Mouse (Mus musculus) lung, embryonic 16.5 days (tissue): ENCODE measurements around the gene Shisa6. TPM values are rescaled to one million over a fixed set of nuclear protein-coding genes. Genes with fewer than 3 reads are reported as not detected.

Experiments used
- ATAC-seq: fragments of 200-750 bp; cut with Nextera tagmentation; 2 replicates; pipeline ENCODE4 v1.8.0; 2017; ENCODE audit warnings: low read depth, mild to moderate bottlenecking, moderate library complexity
- H3K27ac ChIP-seq: fragments of 300-500 bp; sonication (generic); 2 replicates; pipeline ENCODE4 v1.5.1; 2014; ENCODE audit warnings: mild to moderate bottlenecking, control low read depth, low read length
- H3K27me3 ChIP-seq: fragments of 300-500 bp; sonication (generic); 2 replicates; pipeline ENCODE4 v1.6.1; 2014; ENCODE audit warnings: low read depth, low read length, mixed read lengths; ENCODE audit not compliant: control insufficient read depth, insufficient read depth
- H3K36me3 ChIP-seq: fragments of 300-500 bp; sonication (generic); 2 replicates; pipeline ENCODE4 v1.6.1; 2014; ENCODE audit warnings: low read length; ENCODE audit not compliant: control insufficient read depth, insufficient read depth
- H3K4me1 ChIP-seq: fragments of 300-500 bp; sonication (generic); replicated peaks from 2 replicates; pipeline ENCODE4 v1.6.1; 2014; ENCODE audit warnings: low read length, mixed read lengths; ENCODE audit not compliant: control insufficient read depth, insufficient read depth
- H3K4me2 ChIP-seq: fragments of 300-500 bp; sonication (generic); 2 replicates; pipeline ENCODE4 v1.6.1; 2014; ENCODE audit warnings: low read depth, low read length, control low read depth
- H3K4me3 ChIP-seq: fragments of 300-500 bp; sonication (generic); 2 replicates; pipeline ENCODE4 v1.5.1; 2014; ENCODE audit warnings: mild to moderate bottlenecking, low read length, control low read depth
- H3K9ac ChIP-seq: fragments of 300-500 bp; sonication (generic); 2 replicates; pipeline ENCODE4 v1.6.1; 2014; ENCODE audit warnings: low read length, control low read depth
- H3K9me3 ChIP-seq: fragments of 300-500 bp; sonication (generic); 2 replicates; pipeline ENCODE4 v1.6.1; 2016; ENCODE audit warnings: low read length; ENCODE audit not compliant: control insufficient read depth
- WGBS: fragments of 180-500 bp; shearing (Covaris S2); extraction: QIAGEN DNeasy Blood & Tissue Kit; methylation state at CpG from one replicate; pipeline ENCODE4 v1.1.7; 2014; 5-methylcytosine and 5-hydroxymethylcytosine counted together
- polyA plus RNA-seq: library from polyadenylated mRNA; unstranded; fragments of >200 nt; fragmentation: Nextera tagmentation; extraction: Ambion mirVana; gene quantifications from 2 replicates; pipeline ENCODE4 v1.2.1, GENCODE M21; 2015

The Shisa6 gene
- 0.21 and 0.78 TPM in 2 replicates for polyA plus RNA-seq

DNA sequence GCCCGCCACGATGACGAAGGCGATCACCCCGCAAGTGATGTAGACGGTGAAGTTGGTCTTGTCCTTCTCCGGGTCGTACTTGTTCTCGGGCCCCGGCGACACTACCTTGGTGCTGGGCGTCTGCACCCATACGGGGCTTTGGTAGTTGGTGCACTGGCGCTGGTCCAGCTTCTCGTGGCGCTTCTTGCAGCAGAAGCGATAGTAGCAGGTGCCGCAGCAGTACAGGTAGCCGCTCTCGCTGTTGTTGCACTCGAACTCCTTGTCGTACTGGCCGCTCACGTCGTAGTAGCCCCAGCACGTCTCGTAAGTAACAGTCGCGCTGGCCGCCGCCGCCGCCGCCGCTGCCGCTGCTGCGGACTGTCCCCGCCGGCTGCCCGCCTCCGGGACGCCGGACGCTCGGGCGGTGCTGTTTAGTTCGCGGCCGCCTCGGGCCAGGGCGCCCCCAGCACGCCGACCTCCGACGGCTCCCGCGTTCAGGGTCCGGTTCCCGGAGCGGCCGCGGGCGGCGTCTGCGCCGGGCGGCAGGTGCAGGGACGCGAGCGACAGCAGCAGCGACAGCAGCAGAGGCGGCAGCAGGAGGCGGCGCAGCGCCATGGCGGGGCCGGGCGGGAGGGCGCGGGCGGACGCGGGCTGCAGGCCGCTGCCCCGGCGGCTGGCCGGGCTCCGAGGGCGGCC, at the start of gene Shisa6:
TSS of gene Shisa6 (minus strand) at position 594 of the 675 bp plus-strand sequence.
- peak within 1 kb of the TSS; percentile 89 for H3K4me2 ChIP-seq
- peaks cover 68% of the 10 kb centered on the region for H3K27me3 ChIP-seq
- H3K9ac ChIP-seq = peak within 1 kb of the TSS; percentile 58
- no peaks in the 10 kb centered on the region for H3K36me3 ChIP-seq
- 1% methylated on average over 78 of the region's 89 CpGs for WGBS
- H3K4me1 ChIP-seq = peaks cover 10% of the 10 kb centered on the region
- no peaks in the 10 kb centered on the region for H3K9me3 ChIP-seq
- peak; percentile 51 for ATAC-seq
- H3K27ac ChIP-seq = no peak within 1 kb of the TSS
- peak within 1 kb of the TSS; percentile 60 for H3K4me3 ChIP-seq

DNA sequence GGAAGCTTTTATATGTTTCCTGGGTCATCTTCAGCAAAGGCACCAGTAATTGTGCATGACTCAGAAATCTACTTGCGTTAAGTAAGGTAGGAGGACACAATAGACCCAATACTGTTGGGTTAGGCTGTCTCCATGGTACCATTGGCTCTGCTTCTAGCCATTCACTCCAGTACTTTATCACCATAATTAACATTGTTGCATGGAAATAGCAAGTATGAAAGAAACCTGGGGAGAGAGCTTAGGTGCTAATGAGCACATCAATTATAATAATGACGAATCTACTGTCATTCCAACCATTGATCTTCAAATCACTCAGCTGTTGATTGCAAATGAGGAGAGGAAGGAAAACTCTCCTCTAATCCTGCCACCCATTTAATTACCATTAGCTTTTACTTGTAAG, 48.1 kb upstream of the Shisa6 start:
- Histone ChIP-seq H3K4me1 (no peaks in the 10 kb centered on the region), H3K9ac (no peak overlapping the region), H3K4me2 (no peak overlapping the region), H3K9me3 (no peaks in the 10 kb centered on the region), H3K36me3 (no peaks in the 10 kb centered on the region), H3K4me3 (no peak overlapping the region), H3K27ac (no peak overlapping the region), H3K27me3 (no peaks in the 10 kb centered on the region)
- ATAC-seq = no peak
- 26% methylated on average over 2 of the region's 2 CpGs for WGBS

DNA sequence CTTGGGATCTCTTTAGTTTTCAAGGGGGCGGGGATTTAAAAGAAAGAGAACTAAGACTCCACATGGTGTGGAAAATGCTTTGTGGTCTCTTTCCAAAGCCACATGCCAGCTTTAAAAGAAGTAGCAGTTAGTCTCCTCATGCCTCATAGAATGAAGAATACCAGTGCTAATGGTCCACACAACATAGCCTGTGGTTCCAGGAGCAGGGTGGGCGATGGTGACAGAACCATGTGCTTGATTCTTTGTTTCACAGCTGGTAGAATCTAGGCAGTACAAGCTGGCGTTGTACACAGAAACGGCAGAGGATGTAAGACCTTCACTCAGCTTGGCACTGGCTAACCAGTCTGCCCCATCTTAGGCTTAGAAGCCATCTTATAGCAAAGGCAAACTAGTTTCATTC, 43.3 kb upstream of the Shisa6 start:
- Histone ChIP-seq H3K27me3 (no peaks in the 10 kb centered on the region), H3K36me3 (no peaks in the 10 kb centered on the region), H3K9ac (no peak overlapping the region), H3K27ac (no peak overlapping the region), H3K4me1 (no peaks in the 10 kb centered on the region), H3K9me3 (no peaks in the 10 kb centered on the region), H3K4me2 (no peak overlapping the region), H3K4me3 (no peak overlapping the region)
- WGBS = 73% methylated on average over 4 of the region's 4 CpGs
- no peak for ATAC-seq

DNA sequence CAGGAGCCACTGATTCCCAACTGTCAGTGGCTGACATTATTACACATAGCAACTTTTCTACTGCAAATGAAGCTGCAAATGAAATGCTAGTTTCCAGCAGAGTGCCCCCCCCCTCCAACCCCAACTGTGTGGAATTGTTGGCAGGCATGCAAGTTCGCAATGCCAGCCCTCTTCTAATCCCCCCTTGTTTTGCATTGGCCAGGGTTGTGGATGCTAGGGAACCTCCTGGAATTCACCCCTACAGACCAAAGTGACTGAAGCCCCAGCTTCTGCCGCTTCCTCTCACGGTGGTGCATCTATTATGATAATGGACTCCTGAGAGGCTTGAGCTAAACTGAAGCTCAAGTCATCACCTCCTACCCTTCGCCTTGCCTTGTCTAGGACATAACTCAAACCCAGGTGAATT, 42.6 kb upstream of the Shisa6 start:
- no peak for ATAC-seq
- H3K9me3 ChIP-seq = no peaks in the 10 kb centered on the region
- no peak overlapping the region for H3K4me2 ChIP-seq
- H3K9ac ChIP-seq = no peak overlapping the region
- no peaks in the 10 kb centered on the region for H3K27me3 ChIP-seq
- H3K27ac ChIP-seq = no peak overlapping the region
- H3K4me3 ChIP-seq = no peak overlapping the region
- H3K36me3 ChIP-seq = no peaks in the 10 kb centered on the region
- H3K4me1 ChIP-seq = no peaks in the 10 kb centered on the region
- 31% methylated on average over 4 of the region's 4 CpGs for WGBS

DNA sequence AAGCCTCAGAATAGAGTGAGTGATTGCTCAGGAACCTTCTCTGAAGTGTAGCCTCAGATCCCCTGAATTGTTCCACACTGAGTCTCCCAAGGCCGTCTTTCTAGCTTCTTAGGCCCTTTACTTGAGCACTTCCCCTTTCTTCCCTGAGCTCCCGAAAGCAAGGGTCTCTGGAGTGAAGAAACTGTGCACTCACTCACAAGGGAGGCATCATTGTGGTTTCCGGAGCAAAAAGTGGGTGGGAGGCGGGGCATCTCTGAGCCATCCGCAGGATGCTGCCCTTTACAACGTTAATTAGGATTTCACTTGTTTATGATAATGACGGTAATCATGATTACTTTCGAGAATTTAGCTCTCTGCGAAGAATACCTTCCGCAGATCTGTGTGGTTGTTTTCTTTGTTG, 41.6 kb upstream of the Shisa6 start:
- H3K27me3 ChIP-seq = no peaks in the 10 kb centered on the region
- 7% methylated on average over 10 of the region's 10 CpGs for WGBS
- no peaks in the 10 kb centered on the region for H3K4me1 ChIP-seq
- H3K9ac ChIP-seq = no peak overlapping the region
- H3K4me2 ChIP-seq = no peak overlapping the region
- no peaks in the 10 kb centered on the region for H3K9me3 ChIP-seq
- H3K36me3 ChIP-seq = no peaks in the 10 kb centered on the region
- no peak for ATAC-seq
- H3K4me3 ChIP-seq = no peak overlapping the region
- no peak overlapping the region for H3K27ac ChIP-seq

DNA sequence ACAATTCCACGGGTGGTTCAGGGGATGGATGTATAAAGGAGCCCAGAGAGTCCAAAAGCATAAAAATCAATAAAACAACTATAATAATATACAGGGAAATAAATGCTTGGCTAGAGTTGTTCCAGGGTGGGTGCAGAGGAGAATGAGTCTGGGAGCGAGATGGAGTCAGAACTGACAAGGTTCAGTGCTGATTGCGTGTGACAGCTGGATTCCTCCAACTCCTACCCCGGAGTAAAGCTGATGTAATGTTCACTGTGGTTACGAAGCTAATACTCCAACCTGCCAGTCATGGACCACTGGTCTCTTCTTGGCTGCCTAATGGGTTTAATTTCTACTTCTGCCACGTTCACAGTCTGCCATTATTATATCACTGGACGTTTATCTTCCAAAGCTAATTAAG, 36.5 kb upstream of the Shisa6 start:
- no peaks in the 10 kb centered on the region for H3K36me3 ChIP-seq
- ATAC-seq = no peak
- H3K9ac ChIP-seq = no peak overlapping the region
- no peak overlapping the region for H3K4me3 ChIP-seq
- WGBS = 51% methylated on average over 7 of the region's 7 CpGs
- H3K4me1 ChIP-seq = no peaks in the 10 kb centered on the region
- H3K9me3 ChIP-seq = no peaks in the 10 kb centered on the region
- H3K4me2 ChIP-seq = no peak overlapping the region
- no peaks in the 10 kb centered on the region for H3K27me3 ChIP-seq
- no peak overlapping the region for H3K27ac ChIP-seq

DNA sequence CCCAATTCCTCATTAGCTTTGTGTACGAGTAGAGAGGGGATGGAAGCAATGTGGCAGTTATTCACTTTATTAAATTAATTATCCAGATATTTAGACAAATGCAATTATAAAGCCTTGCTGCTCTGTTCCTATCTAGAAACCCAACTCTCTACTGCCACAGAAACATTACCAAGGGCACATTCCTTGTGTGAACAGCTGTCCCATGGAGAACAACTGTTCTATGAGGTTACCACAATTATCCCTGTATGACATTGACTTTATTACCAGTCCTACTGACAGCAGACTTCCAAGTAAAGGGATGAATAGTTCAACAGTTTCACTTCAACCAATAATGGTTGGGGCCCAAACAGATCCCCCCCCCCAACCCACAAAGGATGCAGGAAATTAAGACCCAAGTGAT, 12.1 kb upstream of the Shisa6 start:
- whole genome bisulfite sequencing = 55% methylated on average over 1 of the region's 1 CpGs
- Histone ChIP-seq H3K27me3 (no peaks in the 10 kb centered on the region), H3K4me1 (no peaks in the 10 kb centered on the region), H3K9me3 (no peaks in the 10 kb centered on the region), H3K9ac (no peak overlapping the region), H3K4me2 (no peak overlapping the region), H3K27ac (no peak overlapping the region), H3K4me3 (no peak overlapping the region), H3K36me3 (no peaks in the 10 kb centered on the region)
- ATAC-seq = no peak

DNA sequence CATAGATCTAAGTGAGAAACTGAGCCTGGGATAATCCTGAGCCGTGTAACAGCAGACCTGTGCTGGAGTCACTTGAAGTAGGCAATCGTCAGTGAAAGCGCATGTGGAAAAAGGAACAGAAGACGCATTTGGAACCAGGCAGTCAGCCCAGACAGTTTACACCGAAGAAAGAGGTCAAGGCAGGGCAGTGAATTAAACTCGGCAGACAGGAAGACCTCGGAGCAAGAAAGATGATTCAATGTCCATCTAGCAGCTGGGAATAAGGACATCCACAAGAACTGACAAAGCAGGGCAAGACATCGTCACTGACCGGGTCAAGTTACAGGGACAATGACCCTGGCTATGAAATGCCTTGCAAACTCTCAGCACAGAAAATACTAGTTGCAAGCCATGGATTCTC, 10.1 kb upstream of the Shisa6 start:
- ATAC-seq = no peak
- Histone ChIP-seq H3K4me1 (no peaks in the 10 kb centered on the region), H3K4me2 (no peak overlapping the region), H3K9ac (no peak overlapping the region), H3K27me3 (no peaks in the 10 kb centered on the region), H3K9me3 (no peaks in the 10 kb centered on the region), H3K27ac (no peak overlapping the region), H3K4me3 (no peak overlapping the region), H3K36me3 (no peaks in the 10 kb centered on the region)
- 62% methylated on average over 9 of the region's 9 CpGs for WGBS

DNA sequence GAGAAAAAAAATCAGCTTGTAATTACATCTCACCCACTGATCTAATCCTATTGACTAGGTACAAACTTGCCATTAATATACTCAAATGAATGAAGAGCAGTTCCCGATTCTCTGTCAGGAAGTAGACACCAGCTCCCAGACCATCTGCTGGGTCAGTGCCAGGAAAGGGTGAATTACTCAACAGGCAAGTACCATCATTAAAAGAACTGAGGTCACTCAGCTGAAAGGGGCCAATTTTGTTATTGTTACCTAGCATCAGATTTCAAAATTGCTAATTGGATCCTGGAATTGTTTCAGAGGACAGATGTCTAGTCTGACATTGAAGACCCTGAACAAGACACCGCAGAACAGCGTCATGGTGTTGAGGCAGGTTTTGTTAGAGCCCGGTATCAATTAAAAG, 9.4 kb upstream of the Shisa6 start:
- H3K4me1 ChIP-seq = no peaks in the 10 kb centered on the region
- H3K27me3 ChIP-seq = no peaks in the 10 kb centered on the region
- 81% methylated on average over 4 of the region's 4 CpGs for WGBS
- no peak overlapping the region for H3K4me2 ChIP-seq
- H3K27ac ChIP-seq = no peak overlapping the region
- no peak for ATAC-seq
- H3K9me3 ChIP-seq = no peaks in the 10 kb centered on the region
- H3K36me3 ChIP-seq = no peaks in the 10 kb centered on the region
- H3K9ac ChIP-seq = no peak overlapping the region
- H3K4me3 ChIP-seq = no peak overlapping the region

DNA sequence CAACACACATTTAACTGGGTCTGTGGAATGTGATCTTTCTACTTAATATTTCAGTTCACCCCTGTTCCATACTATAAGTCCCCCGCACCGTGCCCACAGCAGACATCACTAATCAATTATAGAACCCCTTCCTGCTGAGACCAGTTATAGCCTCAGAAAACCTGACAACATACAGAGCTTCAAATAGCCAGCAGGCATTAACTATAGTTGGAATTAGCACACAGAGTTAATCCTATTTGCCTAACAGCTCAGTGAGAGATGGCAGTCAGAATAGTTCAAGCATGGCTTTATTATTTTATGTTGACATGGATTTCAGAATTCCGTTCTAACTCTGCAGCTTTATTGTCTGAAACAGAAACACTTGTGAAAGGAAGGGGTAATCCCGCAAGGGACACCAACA, 8.5 kb upstream of the Shisa6 start:
- Histone ChIP-seq H3K4me1 (no peaks in the 10 kb centered on the region), H3K9ac (no peak overlapping the region), H3K9me3 (no peaks in the 10 kb centered on the region), H3K4me3 (no peak overlapping the region), H3K27me3 (peaks cover 2% of the 10 kb centered on the region; the same call in 1 of the 2 replicates), H3K36me3 (no peaks in the 10 kb centered on the region), H3K27ac (no peak overlapping the region), H3K4me2 (no peak overlapping the region)
- WGBS = 81% methylated on average over 4 of the region's 4 CpGs
- no peak for ATAC-seq
